Mouse (Mus musculus): ENCODE data around the gene Elmod2. TPM values are rescaled to one million over a fixed set of nuclear protein-coding genes. Genes with fewer than 3 reads are reported as not detected.

Gene Elmod2
- total and polyA plus RNA-seq, 3 experiments, result 4.8 to 138 (median 4.8) TPM

DNA sequence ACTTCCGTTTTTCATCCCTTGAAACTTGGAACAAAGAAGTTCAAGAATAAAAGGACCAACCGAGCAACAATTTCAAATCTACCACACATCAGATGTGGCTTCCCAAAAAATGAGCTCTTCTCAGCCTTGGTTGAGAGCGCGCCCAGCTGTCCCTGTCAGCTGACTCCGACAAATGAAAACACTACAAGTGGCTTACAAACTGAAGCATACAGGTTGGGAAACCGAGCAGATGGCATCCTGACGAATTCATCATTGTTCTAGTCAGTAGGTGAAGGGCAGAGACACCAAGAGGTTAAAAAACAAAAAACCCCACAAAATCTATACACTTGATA is 753 bp downstream of the Elmod2 start:
- peak overlapping the region; percentile 81 to 88 for H3K4me3 ChIP-seq (ENCODE audit: control insufficient read depth in 1 of 2, insufficient read depth in 1 of 2, low read depth in 2 of 2, low read length in 2 of 2)
- H3K9ac ChIP-seq (ENCODE audit: control insufficient read depth, low read depth, low read length, poor library complexity, severe bottlenecking), result peak overlapping the region; percentile 85
- H3K27me3 ChIP-seq (ENCODE audit: control insufficient read depth in 1 of 2, insufficient read depth in 2 of 2, low read length in 2 of 2), result peaks cover 1 to 2% of the 10 kb centered on the region in 2 experiments; a peak in 1 of 4 replicates
- H3K9me3 ChIP-seq (replicated peaks; ENCODE audit: insufficient read depth, low read length), result no peaks in the 10 kb centered on the region
- peaks cover 5% of the 10 kb centered on the region for H3K79me2 ChIP-seq (ENCODE audit: control insufficient read depth, insufficient read depth, low read length, poor library complexity)
- H3K36me3 ChIP-seq (ENCODE audit: control insufficient read depth in 1 of 2, insufficient read depth in 2 of 2, low read length in 2 of 2), result peaks cover 1 to 4% of the 10 kb centered on the region in 2 experiments; a peak in 2 of 4 replicates
- no peak overlapping the region for H3K27ac ChIP-seq (ENCODE audit: control insufficient read depth, low read depth, low read length)
- TF ChIP-seq ETS1 (IDR thresholded peaks at IDR 0.05; ENCODE audit: low read depth, low read length) (peak; percentile 29; the same call in 1 of the 2 replicates), TAL1 (IDR thresholded peaks at IDR 0.05; ENCODE audit: low read length) (no peak), NELFE (IDR thresholded peaks at IDR 0.05; ENCODE audit: low read depth, low read length) (no peak), E2F4 (IDR thresholded peaks at IDR 0.05; ENCODE audit: borderline replicate concordance, low read depth, low read length) (no peak), USF1 (IDR thresholded peaks at IDR 0.05; ENCODE audit: low read depth, low read length) (peak; percentile 51)
- H3K4me1 ChIP-seq (ENCODE audit: control insufficient read depth in 1 of 2, insufficient read depth in 2 of 2, low read length in 2 of 2), result 0 out of 4 replicates have a peak, but pooled peaks cover 0 to 2% of the 10 kb centered on the region in 2 experiments
- no peak for DNase-seq (ENCODE audit: low read depth, low spot score)

DNA sequence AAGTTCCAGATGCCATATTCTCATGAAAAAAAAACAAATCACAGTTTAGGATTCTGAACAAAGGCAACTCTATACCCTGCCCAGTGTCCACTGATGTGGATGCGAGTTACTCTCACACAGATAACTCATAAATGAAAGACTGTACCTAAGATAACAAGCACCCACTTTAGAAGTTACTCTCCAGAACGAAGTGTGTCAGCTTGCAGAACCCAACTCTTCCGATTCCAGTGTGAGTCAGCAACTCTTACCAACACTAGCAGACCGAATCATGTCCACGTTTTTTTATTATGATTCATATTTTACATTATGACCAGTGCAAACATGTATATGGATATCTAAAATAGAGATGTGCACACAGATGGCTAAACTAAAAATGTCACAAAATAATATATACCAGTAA is 4.4 kb downstream of the Elmod2 start:
- Histone ChIP-seq H3K4me1 (ENCODE audit: control insufficient read depth in 1 of 2, insufficient read depth in 2 of 2, low read length in 2 of 2) (0 out of 4 replicates have a peak, but pooled peaks cover 0 to 2% of the 10 kb centered on the region in 2 experiments), H3K4me3 (ENCODE audit: control insufficient read depth in 1 of 2, insufficient read depth in 1 of 2, low read depth in 2 of 2, low read length in 2 of 2) (no peak overlapping the region), H3K36me3 (ENCODE audit: control insufficient read depth in 1 of 2, insufficient read depth in 2 of 2, low read length in 2 of 2) (peaks cover 1 to 4% of the 10 kb centered on the region in 2 experiments; a peak in 2 of 4 replicates), H3K27ac (ENCODE audit: control insufficient read depth, low read depth, low read length) (no peak overlapping the region), H3K27me3 (ENCODE audit: control insufficient read depth in 1 of 2, insufficient read depth in 2 of 2, low read length in 2 of 2) (no peaks in the 10 kb centered on the region), H3K9me3 (replicated peaks; ENCODE audit: insufficient read depth, low read length) (no peaks in the 10 kb centered on the region), H3K79me2 (ENCODE audit: control insufficient read depth, insufficient read depth, low read length, poor library complexity) (peaks cover 5% of the 10 kb centered on the region), H3K9ac (ENCODE audit: control insufficient read depth, low read depth, low read length, poor library complexity, severe bottlenecking) (no peak overlapping the region)
- no peak for DNase-seq (ENCODE audit: low read depth, low spot score)
- TF ChIP-seq POLR2A (IDR thresholded peaks at IDR 0.05; ENCODE audit: control insufficient read depth in 1 of 2, insufficient read depth in 1 of 2, low read depth in 1 of 2, low read length in 2 of 2, poor library complexity in 1 of 2) (no peak), MAX (IDR thresholded peaks at IDR 0.05; ENCODE audit: low read length) (no peak), SIN3A (IDR thresholded peaks at IDR 0.05; ENCODE audit: low read length) (no peak), RAD21 (IDR thresholded peaks at IDR 0.05; ENCODE audit: low read depth, low read length) (no peak), ZMIZ1 (IDR thresholded peaks at IDR 0.05; ENCODE audit: low read depth, low read length) (no peak), NELFE (IDR thresholded peaks at IDR 0.05; ENCODE audit: low read depth, low read length) (no peak), POLR2AphosphoS5 (IDR thresholded peaks at IDR 0.05; ENCODE audit: borderline replicate concordance, low read depth, low read length) (no peak), EP300 (IDR thresholded peaks at IDR 0.05; ENCODE audit: low read depth in 1 of 2, low read length in 2 of 2) (no peak), TCF12 (IDR thresholded peaks at IDR 0.05; ENCODE audit: low read depth, low read length) (no peak), CHD1 (IDR thresholded peaks at IDR 0.05; ENCODE audit: low read depth, low read length) (no peak), MEF2A (IDR thresholded peaks at IDR 0.05; ENCODE audit: extremely low read depth, insufficient replicate concordance, low read depth, low read length, poor library complexity, severe bottlenecking) (no peak), USF2 (IDR thresholded peaks at IDR 0.05; ENCODE audit: borderline replicate concordance in 1 of 2, insufficient read depth in 1 of 2, low read depth in 1 of 2, low read length in 2 of 2) (no peak)

All from MEL (cell line).